Mouse (Mus musculus) intestine, embryonic 16.5 days (tissue): ENCODE measurements around the gene Ugt1a9. TPM values are rescaled to one million over a fixed set of nuclear protein-coding genes. Genes with fewer than 3 reads are reported as not detected.
"Not testable (repeated sequence)": the region's sequence is repeated elsewhere in the genome, so short reads cannot be mapped to it uniquely, and the experiment has no call there.

ENCODE experiments used
- ATAC-seq: fragments of 200-750 bp; cut with Nextera tagmentation; 2 replicates; pipeline ENCODE4 v1.8.0; 2017; ENCODE audit warnings: moderate TSS enrichment, moderate library complexity
- H3K27ac ChIP-seq: fragments of 300-500 bp; sonication (generic); 2 replicates; pipeline ENCODE4 v1.5.1; 2014; ENCODE audit warnings: mild to moderate bottlenecking, low read length
- H3K27me3 ChIP-seq: fragments of 300-500 bp; sonication (generic); replicated peaks from 2 replicates; pipeline ENCODE4 v1.6.1; 2014; ENCODE audit warnings: low read length, control low read depth, mixed read lengths; ENCODE audit not compliant: control insufficient read depth, insufficient read depth
- H3K36me3 ChIP-seq: fragments of 300-500 bp; sonication (generic); 2 replicates; pipeline ENCODE4 v1.6.1; 2014; ENCODE audit warnings: low read length, control low read depth; ENCODE audit not compliant: control insufficient read depth, insufficient read depth
- H3K4me1 ChIP-seq: fragments of 300-500 bp; sonication (generic); 2 replicates; pipeline ENCODE4 v1.6.1; 2014; ENCODE audit warnings: low read length, control low read depth, mixed read lengths; ENCODE audit not compliant: control insufficient read depth, insufficient read depth
- H3K4me2 ChIP-seq: fragments of 300-500 bp; sonication (generic); 2 replicates; pipeline ENCODE4 v1.6.1; 2014; ENCODE audit warnings: low read depth, low read length, control low read depth
- H3K4me3 ChIP-seq: fragments of 300-500 bp; sonication (generic); 2 replicates; pipeline ENCODE4 v1.5.1; 2014; ENCODE audit warnings: mild to moderate bottlenecking, low read length
- H3K9ac ChIP-seq: fragments of 300-500 bp; sonication (generic); 2 replicates; pipeline ENCODE4 v1.6.1; 2014; ENCODE audit warnings: low read depth, low read length
- H3K9me3 ChIP-seq: fragments of 300-500 bp; sonication (generic); 2 replicates; pipeline ENCODE4 v1.6.1; 2016; ENCODE audit warnings: low read length, control low read depth; ENCODE audit not compliant: control insufficient read depth
- WGBS: fragments of 180-500 bp; shearing (Covaris S2); extraction: QIAGEN DNeasy Blood & Tissue Kit; methylation state at CpG from one replicate; pipeline ENCODE4 v1.1.7; 2014; 5-methylcytosine and 5-hydroxymethylcytosine counted together
- polyA plus RNA-seq: library from polyadenylated mRNA; unstranded; fragments of >200 nt; fragmentation: Nextera tagmentation; extraction: Ambion mirVana; gene quantifications from 2 replicates; pipeline ENCODE4 v1.2.1, GENCODE M21; 2015

The Ugt1a9 gene
- polyA plus RNA-seq, 1 experiment from 2014 or later, result 17.8 TPM

DNA sequence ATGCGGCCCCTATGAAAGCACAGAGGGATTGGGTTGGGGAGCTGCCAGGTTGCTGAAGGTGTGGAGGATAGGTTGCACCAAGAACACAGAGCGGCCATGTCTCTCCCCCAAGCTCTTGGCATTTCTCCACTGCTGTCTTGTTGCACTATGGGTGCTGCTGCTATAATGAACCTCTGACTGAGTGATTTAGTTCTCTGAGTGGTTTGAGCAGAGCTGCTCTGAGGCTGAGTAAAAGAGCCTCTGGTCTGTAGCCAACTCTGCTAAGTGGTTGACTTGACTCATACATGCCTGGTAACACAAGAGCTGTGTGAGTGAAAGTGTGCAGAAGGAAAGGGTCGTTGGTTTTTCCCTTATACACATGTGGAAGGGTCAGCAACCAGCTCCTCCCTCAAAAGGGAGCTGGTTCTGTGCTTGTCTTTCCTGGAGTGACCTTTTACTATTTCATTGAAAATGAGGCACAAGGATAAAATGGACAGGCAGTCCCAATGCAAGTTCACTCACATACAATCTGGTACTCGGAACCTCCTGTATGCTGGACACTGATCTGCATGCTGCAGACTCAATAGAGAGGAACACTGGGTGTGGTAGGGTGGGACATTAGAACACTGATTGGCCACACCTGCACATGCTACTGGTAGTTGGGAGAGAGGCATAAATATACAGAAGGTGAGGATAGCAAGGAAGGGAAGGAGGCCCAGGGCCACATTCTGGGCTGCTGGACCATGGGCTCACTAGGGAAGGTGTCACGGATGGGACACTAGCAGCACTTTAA is 33.3 kb downstream of the Ugt1a9 start:
- ATAC-seq, result 0 out of 2 replicates have a peak, but pooled peaks have one; percentile 52
- not testable (repeated sequence) for H3K4me2 ChIP-seq, H3K4me3 ChIP-seq, H3K36me3 ChIP-seq, H3K27ac ChIP-seq, H3K27me3 ChIP-seq, H3K9ac ChIP-seq, H3K9me3 ChIP-seq
- 63% methylated on average over 4 of the region's 5 CpGs for WGBS
- H3K4me1 ChIP-seq, result peaks cover 16% of the 10 kb centered on the region

DNA sequence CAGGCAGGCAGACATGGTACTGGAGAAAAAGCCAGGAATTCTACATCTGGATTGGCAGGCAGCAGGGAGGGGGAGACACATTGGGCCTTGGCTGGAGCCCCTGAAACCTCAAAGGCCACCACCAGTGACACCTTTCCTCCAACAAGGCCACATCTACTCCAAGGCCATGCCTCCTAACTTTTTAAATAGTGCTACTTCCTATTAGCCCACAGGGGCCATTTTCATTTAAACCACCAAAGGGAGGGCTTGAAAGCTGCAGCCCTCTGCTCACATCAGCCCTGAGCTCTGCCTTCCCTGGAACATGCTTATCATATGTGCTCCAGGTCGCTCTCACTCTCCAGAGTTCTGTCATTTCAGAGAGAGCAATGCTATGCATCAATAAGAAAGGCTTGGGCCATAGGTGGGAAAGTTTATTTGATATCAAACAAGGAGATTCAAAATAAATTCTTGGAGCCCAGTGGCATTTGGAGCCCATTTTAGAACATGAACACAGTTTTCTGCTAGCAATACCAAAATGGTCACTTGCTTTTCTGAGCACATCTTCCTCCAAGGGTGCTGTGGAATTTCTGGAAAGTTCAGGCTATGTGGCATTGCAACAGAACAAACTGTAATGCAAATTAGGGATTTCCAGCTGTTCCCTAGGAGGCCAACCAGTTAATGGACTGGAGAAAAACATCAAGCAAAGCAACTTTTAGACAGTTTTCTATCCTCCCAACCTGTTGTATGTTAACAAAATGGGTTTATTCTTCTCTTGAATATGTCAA is 34.2 kb downstream of the Ugt1a9 start:
- WGBS, result 95% methylated on average over 1 of the region's 1 CpGs
- no peak overlapping the region for H3K4me3 ChIP-seq
- H3K36me3 ChIP-seq, result no peaks in the 10 kb centered on the region
- H3K4me2 ChIP-seq, result no peak overlapping the region
- no peak overlapping the region for H3K27ac ChIP-seq
- no peak overlapping the region for H3K9ac ChIP-seq
- H3K4me1 ChIP-seq, result peaks cover 16% of the 10 kb centered on the region
- ATAC-seq, result no peak
- no peaks in the 10 kb centered on the region for H3K9me3 ChIP-seq
- H3K27me3 ChIP-seq, result no peaks in the 10 kb centered on the region

DNA sequence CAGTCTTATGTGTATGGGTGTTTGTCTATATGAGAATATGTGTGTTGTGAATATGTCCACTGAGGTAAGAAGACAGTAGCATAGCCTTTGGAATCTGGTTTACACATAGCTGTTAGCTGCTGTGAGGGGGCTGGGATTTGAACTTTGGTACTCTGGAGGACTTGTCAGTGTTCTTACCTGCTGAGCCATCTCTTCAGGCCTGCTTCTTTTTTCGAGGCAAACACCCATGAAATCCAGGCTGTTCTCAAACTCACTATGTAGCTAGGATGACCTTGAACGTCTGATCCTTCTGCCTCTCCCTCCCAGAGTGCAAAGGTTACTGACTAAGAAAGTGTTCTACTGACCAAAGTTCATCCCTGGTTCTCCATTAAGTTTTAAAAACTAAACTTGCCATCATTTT is 35.1 kb downstream of the Ugt1a9 start:
- Histone ChIP-seq H3K36me3 (no peaks in the 10 kb centered on the region), H3K9ac (no peak overlapping the region), H3K4me2 (no peak overlapping the region), H3K27me3 (no peaks in the 10 kb centered on the region), H3K4me3 (no peak overlapping the region), H3K27ac (no peak overlapping the region), H3K4me1 (peaks cover 16% of the 10 kb centered on the region), H3K9me3 (no peaks in the 10 kb centered on the region)
- ATAC-seq, result 0 out of 2 replicates have a peak, but pooled peaks have one; percentile 19
- WGBS, result 37% methylated on average over 2 of the region's 2 CpGs

DNA sequence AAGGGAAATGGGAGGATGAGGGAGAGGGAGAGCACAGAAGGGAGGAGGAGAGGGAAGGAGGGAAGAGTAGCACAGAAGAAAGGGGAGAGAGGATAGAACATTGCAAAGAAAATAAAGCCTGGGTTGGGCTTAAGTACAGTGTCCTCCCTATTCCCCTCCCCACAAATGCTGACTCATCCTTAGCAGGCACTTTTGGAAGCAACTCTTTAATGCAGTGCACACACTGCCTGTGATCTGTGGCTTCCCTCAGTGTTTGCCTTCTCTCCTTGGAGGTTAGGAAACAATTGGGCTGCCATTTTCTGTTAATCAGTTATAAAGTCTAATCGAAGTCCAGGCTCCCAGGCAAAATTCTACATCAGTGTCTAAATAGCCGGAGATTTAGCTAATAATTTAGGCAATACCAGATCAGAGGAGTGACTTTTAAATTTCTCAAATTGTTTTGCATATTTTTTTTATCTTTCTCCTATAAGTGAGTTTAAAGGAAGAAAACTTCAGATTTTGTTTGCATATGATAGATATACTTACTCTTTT is 38.5 kb downstream of the Ugt1a9 start:
- H3K9ac ChIP-seq, result not testable (repeated sequence)

DNA sequence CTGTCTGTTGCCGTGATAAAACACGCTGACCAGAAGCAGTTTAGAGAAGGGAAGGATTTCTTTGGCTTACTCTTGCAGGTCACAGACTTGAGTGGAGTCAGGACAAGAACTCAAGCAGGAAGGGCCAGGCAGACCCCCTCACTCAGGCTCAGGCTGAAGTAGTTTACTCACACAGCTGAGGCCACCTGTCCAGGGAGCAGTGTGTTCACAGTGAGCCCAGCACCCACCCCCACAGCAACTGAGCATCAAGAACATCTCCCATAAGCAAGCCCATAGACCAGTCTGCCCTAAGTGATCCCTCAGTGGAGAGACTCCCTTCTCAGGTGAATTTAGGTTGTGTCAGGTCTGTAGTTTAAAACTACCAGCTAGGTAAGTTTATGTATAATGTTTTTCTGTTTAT is 39.0 kb downstream of the Ugt1a9 start:
- H3K4me1 ChIP-seq, ATAC-seq: not testable (repeated sequence)
- 42% methylated on average over 2 of the region's 2 CpGs for WGBS

More for the DNA sequence above, 38.5 kb downstream of the Ugt1a9 start:
- H3K27ac ChIP-seq, H3K4me2 ChIP-seq, H3K27me3 ChIP-seq, H3K36me3 ChIP-seq, H3K9me3 ChIP-seq, H3K4me3 ChIP-seq: not testable (repeated sequence)
- 56% methylated on average over 2 of the region's 2 CpGs for WGBS
- peaks cover 13% of the 10 kb centered on the region for H3K4me1 ChIP-seq
- ATAC-seq, result peak; percentile 90

DNA sequence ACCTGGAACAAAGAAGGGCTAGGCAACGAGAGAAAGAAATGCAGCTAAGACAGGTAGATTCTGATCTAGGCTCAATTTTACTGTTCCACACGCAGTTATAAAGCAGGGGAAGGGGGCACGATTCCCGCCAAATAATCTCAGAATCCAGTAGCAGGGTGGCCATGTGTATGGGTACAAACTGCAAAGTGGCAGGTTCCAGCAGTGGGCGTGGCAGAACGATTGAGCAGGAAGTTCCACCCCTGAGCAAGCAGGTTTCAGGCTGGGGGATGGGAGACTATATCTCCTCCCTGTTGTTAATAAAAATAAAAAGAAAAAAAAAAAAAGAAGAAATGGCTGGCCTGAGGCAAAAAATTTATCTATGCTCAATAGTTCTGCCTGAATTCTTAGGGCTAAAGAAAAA is 42.2 kb downstream of the Ugt1a9 start:
- H3K9ac ChIP-seq, ATAC-seq, H3K27me3 ChIP-seq, H3K9me3 ChIP-seq, H3K4me2 ChIP-seq, H3K36me3 ChIP-seq, H3K27ac ChIP-seq, H3K4me3 ChIP-seq, H3K4me1 ChIP-seq: not testable (repeated sequence)
- WGBS, result 93% methylated on average over 6 of the region's 6 CpGs

More for the DNA sequence above, 39.0 kb downstream of the Ugt1a9 start:
- H3K9ac ChIP-seq, H3K36me3 ChIP-seq, H3K4me3 ChIP-seq, H3K9me3 ChIP-seq, H3K27me3 ChIP-seq, H3K27ac ChIP-seq, H3K4me2 ChIP-seq: not testable (repeated sequence)

DNA sequence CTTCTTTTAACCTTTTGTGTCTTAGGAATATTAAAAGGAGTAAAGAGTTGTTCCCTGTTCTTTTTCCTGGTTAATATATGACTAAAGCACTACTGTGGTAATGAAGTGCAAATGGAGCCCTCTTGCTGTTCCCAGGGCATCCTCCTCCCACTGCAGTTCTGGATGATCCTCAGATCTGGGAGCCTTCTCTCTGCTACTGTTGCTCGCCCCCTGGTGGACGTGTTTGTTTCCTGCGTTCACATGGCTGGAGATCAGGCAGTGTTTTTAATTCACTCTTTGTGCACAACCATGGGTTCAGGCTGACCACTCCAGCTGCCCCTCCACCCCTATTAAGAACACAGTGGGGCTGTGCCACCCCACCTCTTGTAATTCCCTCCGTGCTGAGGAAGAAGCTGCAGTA is 50.0 kb downstream of the Ugt1a9 start:
- H3K27me3 ChIP-seq, H3K36me3 ChIP-seq, H3K9ac ChIP-seq, H3K4me2 ChIP-seq, H3K27ac ChIP-seq, H3K9me3 ChIP-seq, H3K4me1 ChIP-seq, H3K4me3 ChIP-seq: not testable (repeated sequence)
- 12% methylated on average over 4 of the region's 4 CpGs for WGBS
- peak; percentile 66 for ATAC-seq

DNA sequence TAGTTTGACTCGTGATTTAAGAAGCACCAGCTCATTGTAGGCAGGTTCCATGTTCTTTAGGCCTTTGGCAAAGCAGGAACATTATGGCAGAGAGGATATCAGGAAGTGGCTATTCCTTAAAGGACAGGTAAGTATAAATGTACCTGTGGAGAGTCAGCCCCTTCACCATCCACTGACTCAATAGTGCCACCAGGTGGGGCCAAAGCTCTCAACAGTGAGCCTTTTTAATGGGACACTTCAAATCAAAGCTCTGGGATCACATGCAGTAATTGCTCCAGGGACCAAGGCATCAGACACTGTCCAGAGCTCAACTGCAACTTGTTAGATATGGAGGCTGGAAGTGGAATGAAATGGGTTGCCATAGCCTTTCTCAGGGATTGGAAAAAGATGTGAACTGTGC is 50.9 kb downstream of the Ugt1a9 start:
- no CpG with 5 or more reads among the region's 1 CpGs for WGBS
- not testable (repeated sequence) for H3K27ac ChIP-seq, H3K36me3 ChIP-seq, H3K27me3 ChIP-seq, H3K9ac ChIP-seq, H3K4me2 ChIP-seq, H3K9me3 ChIP-seq, H3K4me3 ChIP-seq, ATAC-seq, H3K4me1 ChIP-seq

DNA sequence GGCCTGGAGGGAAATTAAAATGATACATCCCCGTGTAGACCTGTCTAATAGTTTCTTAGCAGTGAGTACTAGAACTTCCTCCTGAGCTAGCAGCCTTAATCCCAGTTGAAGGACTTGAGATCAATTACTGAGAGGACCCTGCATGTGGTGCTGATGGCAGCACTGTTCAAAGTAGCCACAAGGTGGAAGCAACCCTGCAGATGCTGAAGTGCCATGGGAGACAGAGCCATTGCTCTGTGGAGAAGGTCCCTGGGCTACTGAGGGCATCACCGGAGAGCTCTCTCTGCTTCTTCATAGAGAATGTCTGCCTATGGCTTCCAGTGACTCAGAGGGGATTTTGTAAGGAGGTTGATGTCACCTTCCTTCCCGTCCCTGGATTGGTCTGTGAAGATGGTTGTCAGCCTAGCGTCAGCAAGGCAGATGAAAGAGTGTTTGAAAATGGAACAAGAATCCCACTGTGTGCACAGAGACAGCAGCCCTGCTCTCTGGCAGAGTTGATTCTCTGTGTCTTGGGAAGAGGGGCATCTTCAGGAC is 55.3 kb downstream of the Ugt1a9 start:
- 75% methylated on average over 3 of the region's 4 CpGs for WGBS
- not testable (repeated sequence) for H3K4me3 ChIP-seq, H3K9me3 ChIP-seq, H3K36me3 ChIP-seq, H3K9ac ChIP-seq, H3K4me2 ChIP-seq, H3K27me3 ChIP-seq, H3K27ac ChIP-seq, ATAC-seq, H3K4me1 ChIP-seq
